Mouse (Mus musculus) cerebellum, adult 2 months (tissue): ENCODE measurements around the gene Evx2.

Experiments used
- CTCF ChIP-seq: fragments of 200-500 bp; IDR thresholded peaks from 2 replicates; pipeline ENCODE4 v1.5.1; 2011; ENCODE audit warnings: low read depth, mild to moderate bottlenecking, control low read depth, low read length, moderate library complexity, borderline replicate concordance; ENCODE audit not compliant: insufficient read depth
- POLR2A ChIP-seq: fragments of 200-500 bp; IDR thresholded peaks from 2 replicates; pipeline ENCODE4 v1.6.1; 2011; ENCODE audit warnings: low read length, control low read depth, borderline replicate concordance; ENCODE audit not compliant: insufficient read depth

GRCm38 (mm10) chr2:74652996-74653340, 6.4 kb downstream of the Evx2 start:
- TF ChIP-seq POLR2A (no peak), CTCF (no peak)
